Comparison of ENCODE assay signal across 9 mouse cellular contexts in the genomic region with DNA sequence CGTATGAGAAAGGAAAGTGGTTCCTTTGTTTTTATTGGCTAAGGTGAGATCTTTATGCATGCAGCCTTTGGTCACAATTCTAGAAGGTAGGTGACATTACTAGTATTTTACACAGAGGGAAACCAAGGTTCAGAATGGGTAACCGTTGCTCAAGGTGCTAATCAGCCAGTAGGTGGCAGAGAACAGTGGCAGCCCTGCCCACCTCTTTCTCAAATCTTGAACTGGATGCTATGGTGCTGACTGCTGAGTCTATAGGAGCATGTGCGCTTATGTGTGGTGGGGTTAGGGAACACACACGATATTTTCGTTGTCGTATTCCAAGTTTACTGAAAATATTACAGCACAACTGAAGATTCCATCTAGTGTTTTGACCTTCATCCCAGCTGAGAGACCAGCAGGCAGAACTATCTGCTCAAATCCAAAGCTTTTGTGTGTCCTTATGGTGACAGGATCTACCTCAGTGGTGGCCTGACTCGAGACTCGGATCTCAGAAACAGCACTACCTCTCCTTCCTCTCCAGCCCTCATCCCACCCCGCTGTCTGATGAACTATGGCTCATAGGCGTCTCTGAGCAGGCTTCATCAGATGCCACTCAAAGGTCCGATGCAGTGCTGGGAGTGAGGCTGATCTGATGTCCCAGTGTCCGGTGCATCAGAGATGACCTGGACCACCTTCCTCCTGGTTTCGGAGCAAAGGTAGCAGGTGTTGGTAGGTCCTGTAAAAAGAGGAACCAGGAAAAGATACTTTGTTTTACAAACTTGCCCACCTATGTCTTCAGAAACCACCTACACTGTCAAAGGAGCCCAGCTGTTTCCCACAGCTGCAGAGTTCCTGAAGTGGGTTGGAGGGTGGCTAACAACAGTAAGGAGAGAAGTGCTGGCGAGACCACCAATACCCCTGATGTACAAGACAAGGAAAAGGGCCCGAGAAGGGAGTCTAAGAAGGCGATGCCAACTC. TPM values are rescaled to one million over a fixed set of nuclear protein-coding genes. Genes with fewer than 3 reads are reported as not detected.
DNase-seq lines count a peak whose midpoint lies in the region; ATAC-seq lines count a peak whose summit lies in the region.
"Had no signal": no experiment of that assay in that cellular context is flagged by ENCODE, and none has a peak within 500 bp of the region (broad histone marks: within the 10 kb centered on the region; RNA-seq: fewer than 3 reads in every experiment).

No protein-coding gene starts in this region.

- H3K4me3 ChIP-seq in heart, embryonic 13.5 days: peak overlapping the region; percentile 52
- peak overlapping the region; percentile 28; the same call in 1 of the 2 replicates for H3K4me3 ChIP-seq in hindbrain, embryonic 11.5 days (ENCODE audit: low read depth, low read length)
- peak overlapping the region; percentile 0; the same call in 1 of the 2 replicates for H3K4me3 ChIP-seq in macrophage (ENCODE audit: inconsistent target)

- DNase-seq in heart, adult 9 months (ENCODE audit: low spot score in 2 of 2): no peak
- peak; percentile 72 for DNase-seq in T-cell, adult 2 months (ENCODE audit: low spot score)
- DNase-seq in hindbrain, embryonic 11.5 days (ENCODE audit: low spot score): no peak
- DNase-seq in thymus, postnatal 25 days: peak; percentile 74
- DNase-seq in urinary bladder, adult 2 months (ENCODE audit: low spot score): no peak
- no peak for DNase-seq in embryo, embryonic 11 days

- ATAC-seq in heart, embryonic 13.5 days (ENCODE audit: extremely low read depth, insufficient number of reproducible peaks, low FRiP score, low TSS enrichment): no peak
- ATAC-seq in hindbrain, embryonic 11.5 days (ENCODE audit: low FRiP score): no peak

- H3K4me1 ChIP-seq in heart, embryonic 13.5 days: peaks cover 63% of the 10 kb centered on the region
- peaks cover 25% of the 10 kb centered on the region for H3K4me1 ChIP-seq in hindbrain, embryonic 11.5 days (replicated peaks; ENCODE audit: control insufficient read depth, insufficient read depth, low read length)

- WGBS in heart, embryonic 13.5 days: 69% methylated on average over 16 of the region's 16 CpGs
- WGBS in hindbrain, embryonic 11.5 days: 74% methylated on average over 16 of the region's 16 CpGs
- 47% methylated on average over 16 of the region's 16 CpGs for WGBS in macrophage (ENCODE audit: missing documents)

- peak overlapping the region; percentile 86 for H3K9ac ChIP-seq in heart, embryonic 13.5 days
- H3K9ac ChIP-seq in hindbrain, embryonic 11.5 days (ENCODE audit: low read depth, low read length): peak overlapping the region; percentile 35

- no peaks in the 10 kb centered on the region for H3K9me3 ChIP-seq in heart, embryonic 13.5 days
- no peaks in the 10 kb centered on the region for H3K9me3 ChIP-seq in hindbrain, embryonic 11.5 days (ENCODE audit: control insufficient read depth, low read length)

- no peaks in the 10 kb centered on the region for H3K36me3 ChIP-seq in heart, embryonic 13.5 days
- H3K36me3 ChIP-seq in hindbrain, embryonic 11.5 days (ENCODE audit: control insufficient read depth, insufficient read depth, low read length): no peaks in the 10 kb centered on the region
- no peaks in the 10 kb centered on the region for H3K36me3 ChIP-seq in macrophage (ENCODE audit: inconsistent target)

- H3K4me2 ChIP-seq in heart, embryonic 13.5 days: peak overlapping the region; percentile 91
- peak overlapping the region; percentile 60 for H3K4me2 ChIP-seq in hindbrain, embryonic 11.5 days (replicated peaks; ENCODE audit: low read depth, low read length)

- H3K79me2 ChIP-seq in macrophage (ENCODE audit: inconsistent target): no peaks in the 10 kb centered on the region

- H3K27me3 ChIP-seq in heart, embryonic 13.5 days (replicated peaks): peaks cover 6% of the 10 kb centered on the region; the same call in 1 of the 2 replicates
- H3K27me3 ChIP-seq in hindbrain, embryonic 11.5 days (ENCODE audit: control insufficient read depth, insufficient read depth, low read length): no peaks in the 10 kb centered on the region
- H3K27me3 ChIP-seq: Patski had no signal

- peak overlapping the region; percentile 100 for H3K27ac ChIP-seq in heart, embryonic 13.5 days (replicated peaks)
- H3K27ac ChIP-seq in hindbrain, embryonic 11.5 days (ENCODE audit: low read depth, low read length): peak overlapping the region; percentile 99
- no peak overlapping the region for H3K27ac ChIP-seq in macrophage

RNA-seq across cellular contexts. Expression of gene Btg2, which starts 18.9 kb away (rescaled TPM):
- polyA plus RNA-seq in heart, embryonic 13.5 days (2015; fragmentation: Nextera tagmentation; extraction: Ambion mirVana): 33.1 and 37.0 TPM in 2 replicates
- 107 and 108 TPM in 2 replicates for polyA plus RNA-seq in hindbrain, embryonic 11.5 days (2014; fragmentation: Nextera tagmentation; extraction: Ambion mirVana)
- total RNA-seq in macrophage (2018; cell fraction: chromatin; rRNA removed): 100 to 1,000 TPM in 8 of 26 experiments, 10 to 100 TPM in 17, 1 to 10 TPM in 1; 3.8 to 604 (median 54.5) TPM
- 100 to 1,000 TPM in 15 of 26 experiments, 10 to 100 TPM in 10, 1 to 10 TPM in 1; 9.1 to 625 (median 124) TPM for total RNA-seq in macrophage (2018; cell fraction: cytosol; rRNA removed)
- total RNA-seq in macrophage (2018; cell fraction: nucleus; rRNA removed): 1,000 to 10,000 TPM in 1 of 26 experiments, 100 to 1,000 TPM in 16, 10 to 100 TPM in 9; 15.8 to 1,019 (median 166) TPM
- 3.9 to 21.4 TPM (median 6.0 TPM) in 3 replicates for polyA plus RNA-seq in macrophage (2018)
- polyA plus RNA-seq in urinary bladder, adult 2 months (2012; rRNA removed): 48.4 and 67.8 TPM in 2 replicates

RNA-seq across cellular contexts. Expression of gene Fmod, which starts 23.0 kb away (rescaled TPM):
- 22.8 and 26.3 TPM in 2 replicates for polyA plus RNA-seq in heart, embryonic 13.5 days (2015; fragmentation: Nextera tagmentation; extraction: Ambion mirVana)
- polyA plus RNA-seq in hindbrain, embryonic 11.5 days (2014; fragmentation: Nextera tagmentation; extraction: Ambion mirVana): 7.0 and 10.1 TPM in 2 replicates
- 1 to 10 TPM in 1 of 26 experiments, under 1 TPM in 1, not detected in 24; 0.16 to 9.7 TPM for total RNA-seq in macrophage (2018; cell fraction: chromatin; rRNA removed)
- total RNA-seq in macrophage (2018; cell fraction: cytosol; rRNA removed): not detected
- total RNA-seq in macrophage (2018; cell fraction: nucleus; rRNA removed): 1 to 10 TPM in 1 of 26 experiments, not detected in 25; 1.2 TPM
- polyA plus RNA-seq in macrophage (2018): not detected in 3 replicates
- 14.0 and 18.9 TPM in 2 replicates for polyA plus RNA-seq in urinary bladder, adult 2 months (2012; rRNA removed)

RNA-seq across cellular contexts. Expression of gene Chit1, which starts 51.0 kb away (rescaled TPM):
- polyA plus RNA-seq in heart, embryonic 13.5 days (2015; fragmentation: Nextera tagmentation; extraction: Ambion mirVana): 0.59 and 0.75 TPM in 2 replicates
- not detected in 2 replicates for polyA plus RNA-seq in hindbrain, embryonic 11.5 days (2014; fragmentation: Nextera tagmentation; extraction: Ambion mirVana)
- total RNA-seq in macrophage (2018; cell fraction: chromatin; rRNA removed): not detected
- total RNA-seq in macrophage (2018; cell fraction: cytosol; rRNA removed): not detected
- not detected for total RNA-seq in macrophage (2018; cell fraction: nucleus; rRNA removed)
- polyA plus RNA-seq in macrophage (2018): not detected in 3 replicates
- polyA plus RNA-seq in urinary bladder, adult 2 months (2012; rRNA removed): 0.04 TPM in 1 of 2 replicates, not detected in the other
- polyA plus RNA-seq: Patski had no signal

Comparison
In these comparisons a context has a peak if more than half of its experiments do, and no peak if none do; other contexts are left out.
1. H3K4me3 ChIP-seq: peak in every context shown above with its lines; median percentile 52 in heart, embryonic 13.5 days; 28 in hindbrain, embryonic 11.5 days; 0 in macrophage.
2. DNase-seq: peak in T-cell, adult 2 months (single experiment) and thymus, postnatal 25 days (single experiment); none in heart, adult 9 months (0 of 2), hindbrain, embryonic 11.5 days (single experiment), urinary bladder, adult 2 months (single experiment) and embryo, embryonic 11 days (single experiment).